Mouse (Mus musculus) heart, adult 2 months (tissue): ENCODE measurements around the gene Zfr2. TPM values are rescaled to one million over a fixed set of nuclear protein-coding genes. Genes with fewer than 3 reads are reported as not detected.
A peak's percentile ranks its signal among the peaks of the same experiment; 100 is the strongest.

Experiments
- DNase-seq, 2 experiments: peaks; one replicate each; pipeline ENCODE4 v3.0.0; 2021
- H3K27ac ChIP-seq: fragments of 200-600 bp; 2 replicates; pipeline ENCODE4 v1.8.1; 2022
- H3K27me3 ChIP-seq: fragments of 200-500 bp; 2 replicates; pipeline ENCODE4 v1.6.1; 2012; ENCODE audit warnings: mild to moderate bottlenecking, low read length, inconsistent platforms, mixed read lengths; ENCODE audit not compliant: control insufficient read depth, insufficient read depth
- H3K36me3 ChIP-seq: fragments of 200-500 bp; 2 replicates; pipeline ENCODE4 v1.6.1; 2012; ENCODE audit warnings: low read length, inconsistent platforms; ENCODE audit not compliant: control insufficient read depth, insufficient read depth
- H3K4me1 ChIP-seq: fragments of 200-500 bp; 2 replicates; pipeline ENCODE4 v1.6.1; 2011; ENCODE audit warnings: low read length; ENCODE audit not compliant: control insufficient read depth, insufficient read depth
- H3K4me3 ChIP-seq: fragments of 200-600 bp; 2 replicates; pipeline ENCODE4 v1.8.1; 2022
- H3K79me2 ChIP-seq: fragments of 200-500 bp; replicated peaks from 2 replicates; pipeline ENCODE4 v1.6.1; 2012; ENCODE audit warnings: mild to moderate bottlenecking, inconsistent platforms, low read length, moderate library complexity, mixed read lengths; ENCODE audit not compliant: control insufficient read depth, insufficient read depth
- H3K9ac ChIP-seq: fragments of 200-500 bp; 2 replicates; pipeline ENCODE4 v1.6.1; 2012; ENCODE audit warnings: low read depth, mild to moderate bottlenecking, control low read depth, inconsistent platforms, low read length, mixed read lengths
- CTCF ChIP-seq: fragments of 200-600 bp; IDR thresholded peaks from 2 replicates; pipeline ENCODE4 v1.8.1; 2022; ENCODE audit warnings: antibody characterized with exemption, mild to moderate bottlenecking, moderate library complexity
- EP300 ChIP-seq: fragments of 200-500 bp; IDR thresholded peaks from 2 replicates; pipeline ENCODE4 v1.6.1; 2011; ENCODE audit warnings: low read depth, low read length, control low read depth; ENCODE audit not compliant: insufficient read depth
- POLR2A ChIP-seq: fragments of 200-500 bp; IDR thresholded peaks from 2 replicates; pipeline ENCODE4 v1.6.1; 2011; ENCODE audit warnings: mild to moderate bottlenecking, low read depth, low read length, control low read depth; ENCODE audit not compliant: insufficient read depth
- WGBS: fragments of 180-500 bp; shearing (Covaris S2); methylation state at CpG from one replicate; pipeline ENCODE4 v1.1.7; 2018; 5-methylcytosine and 5-hydroxymethylcytosine counted together
- intact Hi-C: fragments of 180-260 bp; cut with DNase I; formaldehyde crosslinking; loops from one replicate; pipeline ENCODE4 v1.15.1; 2025
- polyA plus RNA-seq: library from polyadenylated mRNA; depleted of rRNA; stranded (reverse); fragments of >200 nt; gene quantifications from 2 replicates; pipeline ENCODE4 v1.2.3, GENCODE M21; 2012
- total RNA-seq, 2 experiments: library from RNA; stranded (reverse); gene quantifications; 2 replicates each; pipeline ENCODE4 v1.2.3; 2021

Gene Zfr2
- total and polyA plus RNA-seq, 3 experiments: 1.8 to 5.0 (median 2.0) TPM

GRCm38 (mm10) chr10:81200605-81201287 is 32.2 kb upstream of the Zfr2 start:
- 62% methylated on average over 20 of the region's 20 CpGs for WGBS
- no peaks in the 10 kb centered on the region for H3K36me3 ChIP-seq
- H3K79me2 ChIP-seq: no peaks in the 10 kb centered on the region
- TF ChIP-seq CTCF (no peak), POLR2A (peak; percentile 47), EP300 (peak; percentile 56; the same call in 1 of the 2 replicates)
- peak overlapping the region; percentile 45 for H3K9ac ChIP-seq
- DNase-seq: peak; percentile 27 to 39
- H3K27me3 ChIP-seq: no peaks in the 10 kb centered on the region
- no peaks in the 10 kb centered on the region for H3K4me1 ChIP-seq
- peak overlapping the region; percentile 96 for H3K27ac ChIP-seq
- no peak overlapping the region for H3K4me3 ChIP-seq
- intact Hi-C loops: no loop called here

DNA sequence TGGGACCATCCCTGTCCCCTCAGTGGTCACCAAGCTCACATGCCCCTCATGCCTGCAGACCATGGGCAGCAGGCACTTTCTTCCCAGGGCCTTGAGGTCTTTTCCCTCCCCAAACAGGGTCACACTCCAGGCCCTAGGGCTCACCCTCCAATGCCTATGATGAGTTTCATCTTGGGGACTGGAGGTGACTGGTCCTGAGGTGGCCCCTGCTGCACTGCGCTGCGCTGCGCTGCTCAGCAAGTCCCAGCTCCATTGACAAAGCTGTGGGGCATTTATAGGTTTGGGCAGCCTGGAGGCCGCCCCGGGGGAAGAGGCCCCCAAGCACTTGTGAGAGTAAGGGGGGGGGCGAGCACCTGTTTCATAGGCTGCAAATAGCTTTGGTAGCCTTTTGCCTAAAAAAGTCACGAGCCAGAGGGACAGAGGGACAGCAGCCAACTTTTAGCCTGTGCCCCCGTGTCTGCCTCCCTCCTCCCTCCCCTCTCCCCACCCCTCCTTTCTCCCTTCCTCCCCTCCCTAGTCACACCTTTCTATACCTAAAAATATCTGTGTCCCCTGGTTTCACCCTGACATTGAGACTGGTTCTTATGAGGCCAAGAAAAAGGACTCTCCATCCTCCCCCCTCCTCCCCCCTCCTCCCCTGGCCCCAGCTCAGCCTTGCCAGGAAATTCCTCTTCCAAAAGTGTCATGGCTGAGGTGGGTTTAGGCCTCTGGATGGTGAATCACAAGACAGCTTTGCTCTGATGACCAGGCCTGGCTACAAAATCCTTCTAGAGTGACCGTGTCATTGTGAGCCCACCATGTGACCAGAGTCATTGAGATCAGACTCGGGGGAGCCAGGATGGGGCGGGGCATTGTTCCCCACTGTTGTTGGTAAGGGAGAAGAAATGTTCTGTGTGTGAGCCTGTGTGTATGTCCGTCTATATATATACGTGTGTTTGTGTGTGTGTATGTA is 30.9 kb upstream of the Zfr2 start, which contains the start of gene Nmrk2:
TSS of gene Nmrk2 (minus strand) at position 245 of the 952 bp plus-strand sequence.
- Histone ChIP-seq H3K4me1 (no peaks in the 10 kb centered on the region), H3K36me3 (no peaks in the 10 kb centered on the region), H3K27ac (peak within 1 kb of the TSS; percentile 96), H3K4me3 (no peak within 1 kb of the TSS; the same call in 1 of the 2 replicates), H3K9ac (peak within 1 kb of the TSS; percentile 45), H3K27me3 (no peaks in the 10 kb centered on the region), H3K79me2 (no peaks in the 10 kb centered on the region)
- intact Hi-C loops: no loop called here
- peak; percentile 46 to 71 for DNase-seq
- 39% methylated on average over 13 of the region's 13 CpGs for WGBS
- TF ChIP-seq EP300 (peak; percentile 73; the same call in 1 of the 2 replicates), POLR2A (peak; percentile 65), CTCF (no peak)

GRCm38 (mm10) chr10:81202978-81203720 is 29.8 kb upstream of the Zfr2 start:
- H3K27me3 ChIP-seq: no peaks in the 10 kb centered on the region
- 55% methylated on average over 8 of the region's 8 CpGs for WGBS
- no peaks in the 10 kb centered on the region for H3K36me3 ChIP-seq
- H3K9ac ChIP-seq: no peak overlapping the region
- intact Hi-C loops: no loop called here
- peak in 1 of 2 experiments; percentile 40 for DNase-seq
- no peaks in the 10 kb centered on the region for H3K79me2 ChIP-seq
- no peak overlapping the region for H3K4me3 ChIP-seq
- H3K27ac ChIP-seq: peak overlapping the region; percentile 78
- TF ChIP-seq EP300: no peak; the same call in 1 of the 2 replicates
- TF ChIP-seq POLR2A: peak; percentile 35; the same call in 1 of the 2 replicates
- peak; percentile 14; the same call in 1 of the 2 replicates for TF ChIP-seq CTCF
- no peaks in the 10 kb centered on the region for H3K4me1 ChIP-seq

GRCm38 (mm10) chr10:81204137-81204536 is 28.8 kb upstream of the Zfr2 start:
- intact Hi-C loops: no loop called here
- no peak overlapping the region for H3K4me3 ChIP-seq
- no peaks in the 10 kb centered on the region for H3K36me3 ChIP-seq
- 40% methylated on average over 4 of the region's 4 CpGs for WGBS
- H3K79me2 ChIP-seq: no peaks in the 10 kb centered on the region
- no peaks in the 10 kb centered on the region for H3K4me1 ChIP-seq
- TF ChIP-seq EP300: no peak
- no peak for DNase-seq
- H3K27ac ChIP-seq: peak overlapping the region; percentile 78
- H3K27me3 ChIP-seq: no peaks in the 10 kb centered on the region
- no peak overlapping the region for H3K9ac ChIP-seq

- no peaks in the 10 kb centered on the region for H3K36me3 ChIP-seq
- no peaks in the 10 kb centered on the region for H3K27me3 ChIP-seq
- H3K79me2 ChIP-seq: no peaks in the 10 kb centered on the region
- no peak overlapping the region for H3K9ac ChIP-seq
- intact Hi-C loops: no loop called here
- TF ChIP-seq EP300: no peak
- peak; percentile 57 for TF ChIP-seq CTCF
- TF ChIP-seq POLR2A: peak; percentile 20; the same call in 1 of the 2 replicates
- H3K27ac ChIP-seq: no peak overlapping the region
- H3K4me3 ChIP-seq: no peak overlapping the region
- 98% methylated on average over 5 of the region's 5 CpGs for WGBS
- H3K4me1 ChIP-seq: no peaks in the 10 kb centered on the region
- no peak for DNase-seq
Observed at GRCm38 (mm10) chr10:81210154-81210553, 22.8 kb upstream of the Zfr2 start.
